Mouse (Mus musculus) forebrain, embryonic 12.5 days (tissue): Measurements from ENCODE around the gene Ppcdc. TPM values are rescaled to one million over a fixed set of nuclear protein-coding genes. Genes with fewer than 3 reads are reported as not detected.

ENCODE experiments used
- ATAC-seq: fragments of 200-750 bp; cut with Nextera tagmentation; 2 replicates; pipeline ENCODE4 v1.8.0; 2017; ENCODE audit warnings: moderate TSS enrichment; ENCODE audit not compliant: low FRiP score
- H3K27ac ChIP-seq: fragments of 300-500 bp; sonication (generic); 2 replicates; pipeline ENCODE4 v1.5.1; 2016; ENCODE audit warnings: mild to moderate bottlenecking
- H3K27me3 ChIP-seq: fragments of 300-500 bp; sonication (generic); 2 replicates; pipeline ENCODE4 v1.6.1; 2016; ENCODE audit warnings: mild to moderate bottlenecking
- H3K36me3 ChIP-seq: fragments of 300-500 bp; sonication (generic); replicated peaks from 2 replicates; pipeline ENCODE4 v1.6.1; 2016; ENCODE audit warnings: mild to moderate bottlenecking
- H3K4me1 ChIP-seq: fragments of 300-500 bp; sonication (generic); 2 replicates; pipeline ENCODE4 v1.6.1; 2016
- H3K4me2 ChIP-seq: fragments of 300-500 bp; sonication (generic); 2 replicates; pipeline ENCODE4 v1.6.1; 2016; ENCODE audit warnings: mild to moderate bottlenecking, moderate library complexity
- H3K4me3 ChIP-seq: fragments of 300-500 bp; sonication (generic); replicated peaks from 2 replicates; pipeline ENCODE4 v1.5.1; 2016; ENCODE audit warnings: mild to moderate bottlenecking
- H3K9ac ChIP-seq: fragments of 300-500 bp; sonication (generic); 2 replicates; pipeline ENCODE4 v1.6.1; 2016; ENCODE audit warnings: mild to moderate bottlenecking
- H3K9me3 ChIP-seq: fragments of 300-500 bp; sonication (generic); 2 replicates; pipeline ENCODE4 v1.6.1; 2016
- WGBS: fragments of 180-500 bp; shearing (Covaris S2); methylation state at CpG from one replicate; pipeline ENCODE4 v1.1.7; 2016; 5-methylcytosine and 5-hydroxymethylcytosine counted together
- polyA plus RNA-seq: library from polyadenylated mRNA; unstranded; fragments of >200 nt; fragmentation: Nextera tagmentation; extraction: Ambion mirVana; gene quantifications from 2 replicates; pipeline ENCODE4 v1.2.1, GENCODE M21; 2016

The Ppcdc gene
- polyA plus RNA-seq, 1 experiment from 2014 or later: 24.4 TPM

- WGBS: 80% methylated on average over 5 of the region's 5 CpGs
- Histone ChIP-seq H3K9me3 (no peaks in the 10 kb centered on the region; the same call in 1 of the 2 replicates), H3K4me2 (no peak overlapping the region), H3K36me3 (no peaks in the 10 kb centered on the region), H3K27me3 (no peaks in the 10 kb centered on the region), H3K9ac (no peak overlapping the region), H3K4me1 (no peaks in the 10 kb centered on the region), H3K27ac (no peak overlapping the region), H3K4me3 (no peak overlapping the region)
- no peak for ATAC-seq
These were observed 100.2 kb downstream of the Ppcdc start for GRCm38 (mm10) chr9:57339577-57340210.

- no peak for ATAC-seq
- Histone ChIP-seq H3K27ac (no peak overlapping the region), H3K4me1 (no peaks in the 10 kb centered on the region), H3K27me3 (no peaks in the 10 kb centered on the region), H3K36me3 (no peaks in the 10 kb centered on the region), H3K9me3 (no peaks in the 10 kb centered on the region; the same call in 1 of the 2 replicates), H3K9ac (no peak overlapping the region), H3K4me2 (no peak overlapping the region), H3K4me3 (no peak overlapping the region)
- 89% methylated on average over 1 of the region's 1 CpGs for WGBS
These were observed 101.2 kb downstream of the Ppcdc start for GRCm38 (mm10) chr9:57338706-57339105.

Other genes with a start within 250 kb of the Ppcdc start
- 0.06 TPM in 1 of 2 replicates, not detected in the other for gene Trcg1, start 203.6 kb downstream of the Ppcdc start, polyA plus RNA-seq
- 9.1 and 11.7 TPM in 2 replicates for gene 1700017B05Rik, start 177.5 kb downstream of the Ppcdc start, polyA plus RNA-seq
- gene Scamp5, start 27.9 kb upstream of the Ppcdc start, polyA plus RNA-seq: 41.5 and 41.9 TPM in 2 replicates
- gene Rpp25, start 63.9 kb upstream of the Ppcdc start, polyA plus RNA-seq: 5.5 and 5.7 TPM in 2 replicates
- 694 and 697 TPM in 2 replicates for gene Cox5a, start 81.2 kb upstream of the Ppcdc start, polyA plus RNA-seq
- 18.2 and 19.3 TPM in 2 replicates for gene Fam219b, start 97.4 kb upstream of the Ppcdc start, polyA plus RNA-seq
- 62.3 and 62.5 TPM in 2 replicates for gene Mpi, start 112.6 kb upstream of the Ppcdc start, polyA plus RNA-seq
- gene Scamp2, start 120.8 kb upstream of the Ppcdc start, polyA plus RNA-seq: 57.8 and 60.6 TPM in 2 replicates
- 19.9 and 24.1 TPM in 2 replicates for gene Ulk3, start 149.3 kb upstream of the Ppcdc start, polyA plus RNA-seq
- gene Cplx3, start 166.2 kb upstream of the Ppcdc start, polyA plus RNA-seq: 0.65 TPM in 1 of 2 replicates, not detected in the other
- not detected in 2 replicates for gene Lman1l, start 180.7 kb upstream of the Ppcdc start, polyA plus RNA-seq
- 28.6 and 29.8 TPM in 2 replicates for gene Csk, start 213.5 kb upstream of the Ppcdc start, polyA plus RNA-seq
- not detected in 2 replicates for gene Cyp1a2, start 243.6 kb upstream of the Ppcdc start, polyA plus RNA-seq
- gene Cyp1a1, start 247.8 kb upstream of the Ppcdc start, polyA plus RNA-seq: not detected in 2 replicates